Mouse (Mus musculus): Measurements from ENCODE around the gene Usp33.

The Usp33 gene

DNA sequence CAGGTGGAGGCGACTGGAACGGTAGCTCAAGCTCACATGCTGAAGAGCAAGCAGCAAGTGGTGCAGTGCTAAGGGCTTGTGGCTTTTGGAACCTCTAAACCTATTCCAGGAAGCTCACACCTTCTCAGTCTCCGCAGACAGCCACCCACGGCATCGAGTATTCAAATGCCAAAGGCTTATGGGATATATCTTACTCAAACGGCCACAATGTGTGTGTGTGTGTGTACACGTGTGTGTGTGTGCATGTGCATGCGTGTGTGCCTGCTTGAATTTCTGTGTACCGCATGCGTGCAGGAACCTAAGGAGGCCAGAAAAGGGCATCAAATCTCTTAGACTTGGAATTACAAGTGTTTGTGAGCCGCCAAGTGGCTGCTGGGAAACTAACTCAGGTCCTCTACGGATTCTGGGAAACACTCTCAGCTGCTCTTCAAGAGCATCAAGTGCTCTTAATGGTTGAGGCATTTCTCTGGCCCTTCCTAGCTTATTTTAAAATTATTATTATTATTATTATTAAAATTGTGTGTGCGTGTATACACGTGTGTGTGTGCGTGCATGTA lies 3.2 kb upstream of the Usp33 start:
- DNase-seq = no peak

DNA sequence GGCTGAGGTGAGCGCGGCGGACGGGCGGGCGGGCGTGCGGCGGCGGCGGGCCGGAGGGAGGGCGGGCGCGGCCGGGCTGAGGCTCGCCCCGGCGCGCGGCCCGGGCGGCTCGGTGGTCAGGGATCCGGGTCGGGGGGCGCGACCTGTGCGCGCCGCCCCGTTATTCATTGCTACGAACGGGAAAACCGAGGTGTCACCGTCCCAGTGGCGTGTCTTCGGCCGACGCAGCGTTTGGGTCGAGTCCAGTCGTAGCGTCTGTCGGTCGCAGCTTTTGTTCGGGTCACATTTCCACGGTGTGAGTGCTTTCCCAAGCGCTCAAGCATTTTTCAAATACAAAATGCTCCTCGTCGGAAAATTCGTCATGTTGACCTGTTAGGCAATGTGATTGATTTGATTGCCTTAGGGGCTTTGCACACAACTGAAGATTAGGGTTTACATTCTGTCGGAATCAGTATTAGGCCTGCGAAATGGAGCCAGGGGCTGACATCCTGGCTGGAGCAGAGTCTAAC lies 409 bp downstream of the Usp33 start:
- DNase-seq = no peak

DNA sequence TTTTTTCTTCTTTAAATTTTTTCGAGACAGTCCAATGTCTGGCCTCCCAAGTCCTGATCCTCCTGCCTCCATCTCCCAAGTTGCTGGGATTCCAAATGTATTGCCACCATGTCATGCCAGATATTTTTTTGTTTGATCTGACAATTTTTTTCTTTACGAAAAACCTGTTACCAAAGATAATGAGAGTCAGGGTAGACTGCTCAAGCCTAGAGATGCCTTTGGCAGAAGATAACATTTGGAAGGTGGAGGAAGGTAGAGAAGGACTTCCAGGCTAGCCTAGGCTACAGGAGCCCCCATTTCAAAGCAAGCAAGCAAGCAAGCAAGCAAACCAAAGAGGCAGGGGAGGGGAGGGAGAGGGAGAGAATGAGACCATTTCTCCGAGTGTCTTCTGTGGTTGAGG lies 949 bp downstream of the Usp33 start:
- DNase-seq = no peak

DNA sequence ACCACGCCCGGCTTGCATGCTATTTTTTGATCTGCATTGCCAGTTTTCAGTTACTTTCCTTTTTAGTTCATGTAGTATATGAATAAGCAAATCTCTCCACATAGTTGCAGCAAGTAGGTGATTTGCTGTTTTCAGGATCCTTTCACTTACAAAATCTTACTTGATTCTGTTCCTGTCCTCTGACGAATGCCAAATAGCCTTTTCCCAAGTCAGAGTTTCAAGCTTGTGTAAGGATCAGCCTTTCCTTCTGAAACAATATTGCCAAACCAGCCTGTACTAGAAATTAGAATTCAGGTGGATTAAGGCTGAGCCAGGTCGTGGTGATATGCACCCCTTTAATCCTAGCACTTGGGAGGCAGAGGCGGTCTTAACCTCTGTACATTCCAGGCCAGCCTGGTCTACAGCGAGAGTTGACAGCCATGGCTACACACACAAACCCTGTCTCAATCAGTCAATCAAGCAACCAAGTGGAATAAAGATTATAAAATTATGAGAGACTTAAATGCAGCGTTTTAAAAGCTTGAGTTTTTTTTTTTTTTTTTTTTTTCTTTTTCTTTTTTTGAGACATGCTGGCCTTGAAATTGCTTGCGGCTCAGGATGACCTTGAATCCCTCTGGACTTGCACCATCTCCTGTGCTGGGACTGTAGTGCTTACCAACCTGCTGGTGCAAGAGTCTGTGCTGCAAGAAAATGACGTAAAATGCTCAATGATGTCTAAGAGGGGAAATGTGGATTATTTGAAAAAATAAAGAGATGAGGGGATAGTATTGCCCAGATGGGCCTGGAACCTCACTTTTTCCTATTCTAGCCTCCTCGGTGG lies 1.9 kb downstream of the Usp33 start:
- DNase-seq = no peak

DNA sequence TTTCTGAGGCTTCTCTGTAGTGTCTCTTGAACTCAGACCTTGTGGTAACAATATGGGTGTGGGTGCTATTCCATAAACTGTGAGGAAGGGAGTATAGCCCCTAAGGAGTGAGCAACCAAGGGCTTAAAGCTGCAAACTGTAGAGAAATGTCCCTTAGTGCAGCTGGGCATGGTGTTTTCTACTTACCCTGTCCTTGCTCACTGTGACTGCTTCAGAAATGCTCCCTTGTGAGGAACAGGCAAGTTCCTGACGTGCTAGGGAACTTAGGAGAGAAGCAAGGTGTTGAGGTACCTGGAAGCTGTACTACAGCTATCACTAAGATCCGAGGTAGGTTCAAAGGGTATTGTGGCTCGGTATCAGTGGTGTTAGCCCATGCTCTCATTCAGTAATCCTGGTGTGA lies 4.2 kb downstream of the Usp33 start:
- DNase-seq = no peak

DNA sequence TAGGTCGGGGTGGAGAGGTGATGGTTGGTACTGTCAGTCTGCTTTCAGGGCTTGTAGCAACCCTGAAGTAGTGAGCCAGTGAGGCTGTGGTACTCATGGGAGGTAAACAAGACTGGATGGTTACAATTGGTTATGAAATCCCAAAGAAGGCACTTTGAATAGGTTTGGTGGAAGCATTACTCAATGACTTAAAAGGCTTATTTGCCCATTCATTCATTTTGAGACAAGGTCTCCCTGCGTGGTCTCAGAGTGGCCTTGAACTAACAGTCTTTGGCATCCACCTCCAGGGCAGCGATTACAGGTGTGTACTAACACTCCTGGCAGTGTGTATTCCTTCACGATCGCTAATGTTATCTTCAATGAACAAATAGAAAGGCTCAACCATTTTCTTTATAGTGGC lies 4.7 kb downstream of the Usp33 start:
- no peak for DNase-seq

DNA sequence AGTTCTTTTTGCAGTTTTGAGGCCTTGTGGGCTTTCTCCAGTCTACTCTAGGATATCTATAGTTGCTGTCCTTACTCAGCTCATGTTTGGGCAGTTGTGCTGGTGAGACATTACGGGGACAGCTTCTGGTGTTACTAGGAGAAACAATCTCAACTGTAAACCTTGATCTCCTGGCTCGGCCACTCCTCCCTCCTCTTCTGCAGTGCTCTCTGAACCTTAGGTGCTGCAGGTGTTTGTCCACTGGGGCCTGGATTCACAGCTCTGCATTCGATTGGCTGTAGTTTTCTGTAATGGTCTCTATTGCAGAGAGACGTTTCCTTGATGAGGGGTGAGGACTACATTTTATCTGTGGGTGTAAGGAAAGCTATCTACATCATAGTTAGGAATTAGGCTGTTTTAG lies 6.0 kb downstream of the Usp33 start:
- DNase-seq = no peak

DNA sequence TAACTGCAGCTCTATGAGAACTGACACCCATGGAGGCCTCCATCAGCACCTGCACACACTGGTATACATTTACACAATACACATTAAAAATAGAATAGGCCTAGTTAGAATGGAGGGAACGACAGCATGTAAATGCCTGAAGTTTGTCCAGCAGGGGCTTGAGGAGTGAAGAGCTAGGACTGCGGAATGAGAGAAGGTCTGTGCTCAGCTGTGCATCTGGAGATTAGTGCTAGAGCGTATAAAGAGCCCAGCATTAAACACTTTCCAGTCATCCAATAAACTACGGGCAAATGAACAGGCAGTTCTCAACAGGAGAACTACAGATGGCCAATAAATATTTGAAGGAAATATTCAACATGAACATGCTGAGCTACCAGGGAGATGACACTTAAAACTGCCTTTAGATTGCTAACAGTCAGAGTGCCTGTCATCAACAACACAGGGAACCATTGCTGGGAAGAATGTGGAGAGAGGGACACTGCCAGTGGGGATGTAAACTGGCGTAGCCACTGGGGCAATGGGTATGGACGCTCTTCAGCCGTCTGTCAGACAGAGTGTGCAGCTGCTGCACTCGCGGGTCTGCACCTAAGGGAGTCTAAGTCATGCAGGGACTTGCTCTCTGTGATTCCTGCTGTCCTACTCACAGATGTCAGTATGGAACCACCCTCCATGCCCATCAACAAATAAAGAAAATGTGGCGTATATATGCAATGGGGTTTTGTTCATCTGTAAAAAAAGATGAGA lies 7.3 kb downstream of the Usp33 start:
- no peak for DNase-seq

DNA sequence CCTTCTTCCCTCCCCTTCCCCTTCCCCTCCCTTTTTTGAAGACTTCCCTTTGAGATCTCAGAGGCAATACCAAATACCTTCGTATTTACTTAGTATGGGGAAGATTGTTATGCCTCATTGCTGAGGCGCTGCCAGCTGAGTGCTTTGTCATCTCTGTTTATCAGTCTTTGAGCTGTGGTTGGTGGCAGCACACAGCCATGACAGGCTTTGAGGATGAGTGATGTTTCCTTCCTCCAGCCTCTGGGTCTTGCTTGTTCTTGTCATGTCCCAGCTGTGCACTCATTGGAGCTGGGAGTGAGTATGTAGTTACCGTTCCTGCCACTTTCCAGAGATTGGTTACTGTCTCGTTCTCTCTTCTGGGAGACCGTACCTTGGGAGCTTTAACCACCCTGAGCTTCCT lies 9.1 kb downstream of the Usp33 start:
- no peak for DNase-seq

DNA sequence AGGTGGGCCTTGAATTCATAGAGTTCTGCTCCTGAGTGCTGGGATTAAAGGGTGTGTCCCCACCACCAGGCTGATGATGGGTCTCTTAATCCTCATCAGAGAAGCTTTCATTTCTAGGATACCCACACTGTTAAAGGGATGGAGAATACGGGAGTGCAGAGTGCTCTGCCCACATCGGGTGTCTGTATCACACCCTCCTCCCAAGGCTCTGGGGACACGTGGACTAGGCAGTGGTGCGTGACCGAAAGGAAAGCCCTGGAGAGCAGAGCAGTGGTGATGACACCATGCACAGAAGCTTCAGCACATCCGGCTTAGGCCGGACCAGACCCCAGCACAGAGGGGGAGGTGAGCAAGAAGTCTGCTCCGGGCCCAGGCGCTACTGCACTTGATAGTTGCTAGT lies 10.5 kb downstream of the Usp33 start:
- DNase-seq = no peak

DNA sequence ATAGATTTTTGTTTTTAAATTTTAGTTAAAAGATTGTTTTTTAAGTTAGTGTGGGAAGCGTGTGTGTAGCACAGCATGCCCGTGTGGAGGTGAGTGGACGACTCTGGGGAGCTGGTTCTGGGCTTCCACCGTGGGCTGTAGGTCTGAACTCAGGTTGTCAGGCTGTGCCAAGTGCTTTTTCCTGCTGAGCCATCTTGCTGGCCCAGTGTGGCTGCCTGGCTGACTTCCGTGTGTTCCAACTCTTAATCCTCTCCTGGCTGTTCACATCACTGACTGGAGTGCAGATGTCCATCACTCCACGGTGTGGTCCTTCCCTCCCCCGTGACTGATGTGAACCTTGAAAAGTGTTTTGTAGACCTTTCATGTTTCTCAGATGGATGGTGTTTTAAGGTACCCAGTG lies 12.9 kb downstream of the Usp33 start:
- DNase-seq = no peak

DNA sequence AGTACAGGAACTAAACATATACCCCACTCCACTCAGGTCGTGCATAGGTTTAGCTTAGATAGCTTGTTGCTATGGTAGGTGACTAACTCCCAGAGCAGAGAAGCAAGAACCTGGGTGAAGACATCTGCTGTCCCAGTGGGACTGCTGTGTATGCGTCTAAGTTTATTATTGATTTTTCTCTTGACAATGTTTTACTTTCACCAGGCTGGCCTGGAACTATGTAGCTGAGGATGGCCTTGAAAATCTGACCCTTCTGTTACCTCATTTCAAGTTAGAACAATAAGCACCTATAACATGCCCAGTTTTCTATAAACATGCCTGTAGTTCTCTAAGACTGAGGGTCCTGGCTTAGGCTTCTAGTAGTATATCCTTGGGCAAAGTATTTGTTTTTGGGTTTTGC lies 17.9 kb downstream of the Usp33 start:
- no peak for DNase-seq

DNA sequence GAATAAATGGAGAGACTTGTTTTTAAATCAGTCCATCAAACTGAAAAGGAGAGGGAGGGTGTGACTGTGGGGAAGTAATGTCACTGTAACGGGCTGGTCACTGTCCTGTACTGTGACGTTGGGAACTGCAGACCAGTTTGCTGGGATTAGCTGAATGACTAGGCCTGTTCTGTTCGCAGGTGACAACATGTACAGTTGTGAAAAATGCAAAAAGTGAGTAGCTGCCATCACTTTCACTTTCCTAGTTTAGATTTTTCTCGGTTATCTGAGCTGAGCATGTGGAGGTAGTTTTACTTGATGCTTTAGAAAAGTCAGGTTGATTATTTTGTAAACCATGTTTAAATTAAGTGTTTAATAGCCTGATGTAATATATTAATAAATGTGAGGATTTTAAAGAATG lies 29.8 kb downstream of the Usp33 start:
- no peak for DNase-seq

DNA sequence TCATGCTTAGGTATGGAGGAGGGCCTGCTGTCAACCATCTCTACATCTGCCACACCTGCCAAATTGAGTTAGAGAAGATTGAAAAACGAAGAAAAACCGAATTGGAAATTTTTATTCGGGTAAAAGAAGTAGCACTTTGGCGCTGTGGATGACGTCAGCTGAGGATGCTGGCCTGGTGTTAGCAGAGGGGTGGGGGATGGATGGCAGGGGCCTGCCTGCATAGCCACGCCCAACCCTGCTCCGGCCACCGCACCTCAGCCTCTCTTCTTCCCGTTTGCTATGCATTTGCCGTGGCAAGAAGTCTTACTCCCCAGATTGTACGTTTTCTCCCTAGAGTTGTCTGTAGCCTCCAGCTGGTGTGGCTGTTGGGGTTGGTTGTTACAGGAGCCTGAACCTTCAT lies 37.8 kb downstream of the Usp33 start:
- DNase-seq = no peak

DNA sequence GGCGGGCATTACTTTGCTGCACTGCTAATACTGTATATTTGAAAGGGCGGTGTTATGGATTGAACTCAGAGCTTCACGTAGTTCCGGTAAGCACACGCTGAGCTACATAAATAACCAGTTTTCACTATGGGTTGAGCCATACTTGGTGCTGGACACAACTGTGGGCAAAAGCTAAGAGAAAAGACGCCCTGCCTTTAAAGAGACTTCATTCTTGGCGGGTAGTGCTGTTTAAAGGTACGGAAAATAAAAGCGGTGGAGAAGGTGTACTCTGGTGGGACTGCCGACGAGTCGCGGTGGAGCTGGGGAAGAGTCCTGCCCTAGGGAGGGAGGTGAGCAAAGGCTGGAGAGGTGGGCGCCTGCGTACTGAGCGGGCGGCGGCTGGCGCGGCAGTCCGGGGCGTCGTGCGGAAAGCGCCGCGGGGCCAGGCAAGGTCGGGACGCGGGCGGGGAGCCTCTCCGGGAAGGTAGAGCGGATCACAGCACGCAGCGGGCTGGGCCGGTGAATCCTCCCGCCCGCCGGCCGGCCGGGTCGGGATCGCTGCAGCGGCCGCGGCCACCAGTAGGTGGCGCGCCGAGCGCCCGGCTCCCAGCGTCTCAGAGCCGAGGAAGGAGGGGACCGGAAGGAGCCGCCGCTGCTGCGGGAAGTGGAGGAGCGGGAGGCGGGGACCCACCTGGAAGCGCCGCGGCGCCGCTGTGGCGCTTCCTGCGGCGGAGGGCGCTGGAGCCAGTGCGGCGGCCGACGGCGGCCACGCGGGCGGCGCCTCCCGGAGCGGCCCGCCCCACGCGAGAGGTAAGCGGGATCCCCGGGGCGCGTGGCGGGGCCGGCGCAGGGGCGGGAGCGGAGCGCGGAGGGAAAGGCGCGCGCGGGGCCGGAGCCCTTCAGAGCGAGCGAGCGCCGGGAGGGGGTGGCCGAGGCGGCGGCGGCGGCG lies 49.3 kb downstream of the Usp33 start, which contains the start of gene Zzz3:
TSS of gene Zzz3 (plus strand) at position 124 of the 928 bp plus-strand sequence.
- peak; percentile 93 for DNase-seq

DNA sequence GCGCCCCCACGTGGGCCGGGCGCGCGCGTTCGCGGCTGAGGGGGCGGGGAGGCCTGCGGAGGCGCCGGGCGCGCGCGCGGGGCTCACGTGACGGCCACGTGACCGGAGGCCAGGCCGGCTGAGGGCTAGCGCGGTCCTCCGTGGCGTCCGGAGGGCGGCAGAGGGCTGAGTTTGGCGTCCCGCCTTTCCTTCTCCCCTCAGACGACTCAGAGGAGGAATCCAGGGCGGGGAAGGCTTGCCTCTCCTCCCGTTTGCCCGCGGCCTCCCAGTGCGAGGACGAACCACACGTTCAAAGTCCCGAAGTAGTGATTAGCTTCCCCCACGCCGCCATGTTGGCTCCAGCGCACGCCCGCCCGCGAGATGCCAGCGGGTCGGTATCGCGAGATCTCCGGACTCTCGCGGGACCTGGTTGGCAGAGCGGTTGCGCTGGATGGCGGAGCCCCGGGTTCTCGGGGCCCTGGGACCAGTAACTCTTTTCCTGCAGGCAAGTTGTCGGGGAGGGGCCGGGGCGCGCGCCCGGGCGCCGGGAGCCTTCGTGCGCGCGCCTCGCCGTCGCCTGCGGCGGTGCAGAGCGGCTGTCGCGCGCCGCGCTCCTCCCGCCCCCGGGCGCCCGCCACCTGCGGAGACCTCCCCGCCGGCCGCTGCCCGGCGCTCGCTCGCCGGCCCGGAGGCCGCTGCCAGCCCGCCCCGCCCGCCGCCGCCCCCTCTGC lies 50.2 kb downstream of the Usp33 start:
- peak; percentile 99 for DNase-seq

DNA sequence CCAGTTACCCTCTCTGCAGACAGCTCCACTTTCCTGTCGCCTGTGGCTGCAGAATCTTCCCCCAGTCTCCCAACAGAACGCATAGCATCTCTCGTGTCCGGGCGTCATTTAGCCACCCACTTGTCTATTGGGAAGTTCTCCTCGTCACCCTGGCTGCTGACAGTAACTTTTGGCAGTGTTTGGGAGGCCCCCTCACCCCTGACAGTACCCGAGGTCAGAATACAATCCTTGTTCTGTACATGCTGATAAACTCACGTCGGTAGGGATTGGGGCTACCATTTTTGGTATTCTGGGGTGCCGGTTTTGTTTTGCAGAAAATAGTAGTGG lies 50.7 kb downstream of the Usp33 start:
- DNase-seq = peak; percentile 46

DNA sequence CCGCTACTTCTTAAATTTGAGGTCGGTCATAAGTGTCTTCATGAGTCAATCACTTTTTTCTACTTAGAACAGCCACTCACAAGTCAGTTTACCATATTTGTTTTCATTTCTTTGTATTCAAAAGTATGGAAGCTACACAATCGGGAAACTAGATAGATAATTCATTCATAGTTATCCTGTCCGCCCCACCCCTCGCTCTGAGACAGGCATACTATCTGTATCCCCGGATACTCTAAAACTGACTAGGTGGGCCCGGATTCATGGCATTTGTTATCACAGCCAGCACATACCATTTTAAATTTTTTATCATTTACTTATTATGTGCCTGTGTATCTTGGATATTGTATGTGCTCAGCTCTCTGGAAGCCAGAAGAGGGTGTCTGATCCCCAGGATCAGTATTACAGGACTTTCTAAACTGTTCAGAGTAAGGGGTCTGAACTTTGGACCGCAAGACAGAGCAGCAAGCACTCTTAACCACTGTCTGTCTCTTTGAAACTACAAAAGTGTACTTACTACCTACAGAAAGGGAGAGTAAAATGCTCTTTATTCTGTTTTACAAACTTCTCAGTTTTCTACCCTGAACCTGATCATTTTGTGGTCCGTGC lies 51.2 kb downstream of the Usp33 start:
- no peak for DNase-seq

DNA sequence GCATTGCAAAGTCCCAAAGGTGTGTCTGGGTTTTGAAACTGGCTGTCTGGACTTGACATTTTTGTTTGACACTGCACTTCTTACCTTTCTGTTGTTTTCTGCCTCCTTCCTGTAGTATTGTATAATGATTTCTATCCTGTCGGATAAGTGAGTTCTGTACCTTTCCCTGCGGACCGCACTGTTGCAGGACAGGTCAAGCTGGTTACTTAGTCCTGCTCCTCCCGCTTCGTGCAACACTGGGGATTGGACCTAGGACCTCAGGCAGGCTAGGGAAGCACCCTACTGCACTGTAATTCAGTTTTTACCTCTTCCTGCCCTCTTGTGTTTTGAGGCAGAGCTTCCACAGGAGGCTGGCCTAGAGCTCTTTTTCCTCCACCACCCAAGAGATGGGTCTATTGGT lies 54.2 kb downstream of the Usp33 start:
- DNase-seq = no peak

DNA sequence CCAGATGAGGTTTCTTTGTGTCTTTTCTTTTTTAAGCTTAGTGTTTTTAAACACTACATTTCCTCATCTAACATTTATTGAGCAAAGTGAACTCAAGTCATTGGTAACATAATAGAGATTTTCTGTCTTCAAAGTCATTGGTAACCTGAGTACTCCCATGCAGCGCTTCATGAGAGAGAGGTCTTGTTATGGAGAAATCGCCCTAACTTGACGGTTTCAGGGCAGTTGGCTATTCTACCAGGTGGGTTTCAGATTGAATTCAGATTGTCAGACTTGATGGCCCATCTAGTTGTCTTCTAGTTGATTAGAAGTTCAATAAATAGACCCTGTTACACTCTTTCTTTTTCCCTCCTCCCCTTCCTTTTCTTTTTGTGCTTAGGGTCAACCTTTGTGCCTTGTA lies 54.6 kb downstream of the Usp33 start:
- DNase-seq = no peak

DNA sequence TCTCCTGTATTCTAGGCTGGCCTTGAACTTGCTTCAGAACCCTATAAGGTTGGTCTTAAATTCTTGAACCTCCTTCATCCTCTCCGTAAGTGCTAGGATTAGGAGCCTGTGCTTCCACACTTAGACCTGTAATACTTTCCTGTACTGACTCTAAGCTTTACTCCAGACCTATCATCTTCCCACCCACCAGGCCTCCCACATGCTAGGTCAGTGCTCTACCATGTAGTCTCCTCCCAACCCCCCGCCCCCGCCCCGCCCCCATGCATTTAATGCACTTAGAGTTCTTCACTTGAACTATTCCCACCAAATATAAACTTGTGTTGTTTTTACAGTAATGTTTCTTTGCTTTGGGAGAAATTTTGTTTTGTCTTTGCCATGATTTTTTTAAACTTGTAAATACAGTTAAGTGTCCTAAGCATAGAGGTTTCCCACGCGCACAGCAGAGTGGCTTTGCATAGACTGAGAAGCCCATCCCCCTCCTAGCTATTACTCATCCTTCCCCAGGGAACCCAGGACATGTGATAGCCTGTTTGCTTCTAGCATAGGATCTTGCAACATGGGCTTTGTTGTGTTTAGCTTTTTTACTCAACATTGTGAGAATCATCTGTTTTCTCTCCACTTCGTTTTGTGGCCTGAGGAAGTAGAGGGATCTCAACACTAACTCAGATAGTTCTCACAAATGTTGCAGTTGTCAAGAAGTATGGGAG lies 55.8 kb downstream of the Usp33 start:
- no peak for DNase-seq
